Mouse (Mus musculus) ES-Bruce4 (cell line): Measurements from ENCODE around the gene Fkbpl. TPM values are rescaled to one million over a fixed set of nuclear protein-coding genes. Genes with fewer than 3 reads are reported as not detected.

Source experiments
- H3K27ac ChIP-seq: 2 replicates; pipeline ENCODE4 v1.5.1; 2012; ENCODE audit warnings: low read length, inconsistent platforms; ENCODE audit not compliant: insufficient read depth
- H3K27me3 ChIP-seq: 2 replicates; pipeline ENCODE4 v1.6.1; 2012; ENCODE audit warnings: mild to moderate bottlenecking, low read length, inconsistent platforms; ENCODE audit not compliant: control insufficient read depth, poor library complexity, insufficient read depth, severe bottlenecking
- H3K36me3 ChIP-seq: 2 replicates; pipeline ENCODE4 v1.6.1; 2012; ENCODE audit warnings: inconsistent platforms, mild to moderate bottlenecking, low read length, moderate library complexity; ENCODE audit not compliant: control insufficient read depth, poor library complexity, insufficient read depth, severe bottlenecking
- H3K4me1 ChIP-seq: one replicate; pipeline ENCODE4 v1.8.1; 2011; ENCODE audit warnings: low read length; ENCODE audit not compliant: control insufficient read depth, insufficient read depth
- H3K4me3 ChIP-seq: 2 replicates; pipeline ENCODE4 v1.5.1; 2011; ENCODE audit warnings: low read depth, mild to moderate bottlenecking, low read length
- H3K9ac ChIP-seq: 2 replicates; pipeline ENCODE4 v1.6.1; 2012; ENCODE audit warnings: low read depth, mild to moderate bottlenecking, inconsistent platforms; ENCODE audit not compliant: poor library complexity, severe bottlenecking
- H3K9me3 ChIP-seq: replicated peaks from 2 replicates; pipeline ENCODE4 v1.6.1; 2012; ENCODE audit warnings: mild to moderate bottlenecking, low read length, inconsistent platforms; ENCODE audit not compliant: control insufficient read depth, poor library complexity, insufficient read depth, severe bottlenecking
- CTCF ChIP-seq: IDR thresholded peaks from one replicate; pipeline ENCODE4 v1.8.1; 2011; ENCODE audit warnings: low read depth, low read length
- EP300 ChIP-seq: IDR thresholded peaks from 2 replicates; pipeline ENCODE4 v1.6.1; 2011; ENCODE audit warnings: low read depth, low read length; ENCODE audit not compliant: insufficient read depth
- POLR2A ChIP-seq: IDR thresholded peaks from one replicate; pipeline ENCODE4 v1.8.1; 2011; ENCODE audit warnings: low read length; ENCODE audit not compliant: insufficient read depth
- polyA plus RNA-seq: library from polyadenylated mRNA; stranded (reverse); fragments of >200 nt; gene quantifications from 2 replicates; pipeline ENCODE4 v1.2.4, GENCODE M21; 2011; ENCODE audit warnings: low read depth; ENCODE audit not compliant: missing spikeins, insufficient read depth, insufficient read length

The Fkbpl gene
- polyA plus RNA-seq, 1 experiment = 16.5 TPM

DNA sequence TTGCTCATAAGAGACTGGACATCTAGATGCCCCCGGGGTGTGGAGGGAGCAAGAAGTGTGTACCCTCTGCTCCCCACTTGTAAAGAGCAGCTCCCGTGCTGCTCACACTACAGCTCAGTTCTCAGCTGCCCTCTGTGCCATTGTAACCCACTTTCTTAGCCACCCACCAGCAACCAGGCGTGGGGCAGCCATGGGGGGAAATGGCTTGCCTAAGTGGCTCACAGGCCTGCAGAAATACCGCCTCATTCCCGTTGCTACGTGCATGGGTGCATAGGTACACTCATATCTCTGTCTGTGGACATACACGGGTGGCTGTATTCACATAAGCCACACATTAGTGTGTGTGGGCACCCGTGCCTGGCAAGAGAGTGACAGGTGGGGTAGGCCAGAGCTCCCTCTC lies 18.4 kb downstream of the Fkbpl start:
- H3K27me3 ChIP-seq = no peaks in the 10 kb centered on the region
- H3K9ac ChIP-seq = no peak overlapping the region
- no peak overlapping the region for H3K4me3 ChIP-seq
- no peaks in the 10 kb centered on the region for H3K36me3 ChIP-seq
- no peaks in the 10 kb centered on the region for H3K9me3 ChIP-seq
- no peaks in the 10 kb centered on the region for H3K4me1 ChIP-seq
- no peak for TF ChIP-seq CTCF
- TF ChIP-seq POLR2A = no peak
- TF ChIP-seq EP300 = no peak
- no peak overlapping the region for H3K27ac ChIP-seq

DNA sequence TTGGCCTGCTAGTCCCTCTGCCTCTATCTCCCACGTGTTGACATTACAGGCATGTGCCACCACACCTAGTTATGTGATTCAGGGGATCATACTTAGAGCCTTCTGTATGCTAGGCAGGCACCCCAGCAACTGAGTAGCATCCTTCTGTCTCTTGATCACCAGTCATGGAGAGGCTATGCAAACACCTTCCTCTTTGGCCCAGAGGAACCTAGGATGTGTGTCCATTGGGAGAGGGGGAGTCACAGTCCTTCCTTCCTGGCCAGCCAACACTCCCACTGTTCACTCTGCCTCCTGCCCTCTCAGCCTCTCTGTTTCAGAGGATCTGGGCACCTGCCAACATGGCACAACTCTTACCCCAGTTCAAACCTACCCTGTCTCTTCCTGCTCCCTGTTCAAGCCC lies 19.0 kb downstream of the Fkbpl start:
- H3K27ac ChIP-seq = no peak overlapping the region
- TF ChIP-seq CTCF (no peak), EP300 (no peak), POLR2A (no peak)
- no peaks in the 10 kb centered on the region for H3K36me3 ChIP-seq
- H3K9me3 ChIP-seq = no peaks in the 10 kb centered on the region
- H3K4me3 ChIP-seq = no peak overlapping the region
- H3K27me3 ChIP-seq = no peaks in the 10 kb centered on the region
- H3K9ac ChIP-seq = no peak overlapping the region
- H3K4me1 ChIP-seq = no peaks in the 10 kb centered on the region

- TF ChIP-seq CTCF (no peak), POLR2A (no peak), EP300 (no peak)
- no peak overlapping the region for H3K27ac ChIP-seq
- no peak overlapping the region for H3K4me3 ChIP-seq
- no peaks in the 10 kb centered on the region for H3K4me1 ChIP-seq
- H3K27me3 ChIP-seq = no peaks in the 10 kb centered on the region
- H3K36me3 ChIP-seq = no peaks in the 10 kb centered on the region
- no peaks in the 10 kb centered on the region for H3K9me3 ChIP-seq
- H3K9ac ChIP-seq = no peak overlapping the region
These were observed 19.9 kb downstream of the Fkbpl start for GRCm38 (mm10) chr17:34664472-34664871.

- Histone ChIP-seq H3K4me1 (no peaks in the 10 kb centered on the region), H3K36me3 (no peaks in the 10 kb centered on the region), H3K9me3 (no peaks in the 10 kb centered on the region), H3K27ac (no peak within 1 kb of the TSS), H3K27me3 (0 out of 2 replicates have a peak, but pooled peaks cover 4% of the 10 kb centered on the region), H3K9ac (no peak within 1 kb of the TSS), H3K4me3 (peak within 1 kb of the TSS; percentile 44)
- TF ChIP-seq POLR2A (no peak), CTCF (no peak), EP300 (no peak)
These were observed 25.7 kb downstream of the Fkbpl start, which contains the start of gene Tnxb for GRCm38 (mm10) chr17:34670235-34670634. Tnxb (plus strand) TSS chr17:34670535.

- no peak overlapping the region for H3K27ac ChIP-seq
- 0 out of 2 replicates have a peak, but pooled peaks cover 4% of the 10 kb centered on the region for H3K27me3 ChIP-seq
- H3K4me3 ChIP-seq = peak overlapping the region; percentile 44
- no peaks in the 10 kb centered on the region for H3K36me3 ChIP-seq
- H3K9me3 ChIP-seq = no peaks in the 10 kb centered on the region
- TF ChIP-seq POLR2A (no peak), EP300 (no peak), CTCF (no peak)
- H3K4me1 ChIP-seq = no peaks in the 10 kb centered on the region
- H3K9ac ChIP-seq = no peak overlapping the region
These were observed 26.8 kb downstream of the Fkbpl start for GRCm38 (mm10) chr17:34671151-34672066.

- TF ChIP-seq POLR2A = no peak
- TF ChIP-seq EP300 = no peak
- no peak for TF ChIP-seq CTCF
- Histone ChIP-seq H3K9ac (no peak overlapping the region), H3K4me1 (no peaks in the 10 kb centered on the region), H3K4me3 (peak overlapping the region; percentile 44), H3K27ac (no peak overlapping the region), H3K36me3 (no peaks in the 10 kb centered on the region), H3K27me3 (0 out of 2 replicates have a peak, but pooled peaks cover 4% of the 10 kb centered on the region), H3K9me3 (no peaks in the 10 kb centered on the region)
These were observed 27.8 kb downstream of the Fkbpl start for GRCm38 (mm10) chr17:34672246-34672792.
